Mouse (Mus musculus) small intestine, adult 2 months (tissue): ENCODE data around the gene Ccnyl1. TPM values are rescaled to one million over a fixed set of nuclear protein-coding genes. Genes with fewer than 3 reads are reported as not detected.

Experiments
- H3K27ac ChIP-seq: fragments of 200-500 bp; 2 replicates; pipeline ENCODE4 v1.5.1; 2012; ENCODE audit warnings: low read depth, low read length, control low read depth, inconsistent platforms; ENCODE audit not compliant: insufficient read depth
- H3K27me3 ChIP-seq: fragments of 200-500 bp; 2 replicates; pipeline ENCODE4 v1.6.1; 2012; ENCODE audit warnings: mild to moderate bottlenecking, moderate library complexity, low read length, inconsistent platforms; ENCODE audit not compliant: control insufficient read depth, insufficient read depth
- H3K36me3 ChIP-seq: fragments of 200-500 bp; 2 replicates; pipeline ENCODE4 v1.6.1; 2012; ENCODE audit warnings: mild to moderate bottlenecking, low read length, control low read depth, inconsistent platforms; ENCODE audit not compliant: control insufficient read depth, insufficient read depth
- H3K4me1 ChIP-seq: fragments of 200-500 bp; 2 replicates; pipeline ENCODE4 v1.6.1; 2012; ENCODE audit warnings: low read length, inconsistent platforms, mixed read lengths; ENCODE audit not compliant: control insufficient read depth, insufficient read depth, insufficient read length
- H3K4me3 ChIP-seq: fragments of 200-500 bp; 2 replicates; pipeline ENCODE4 v1.5.1; 2012; ENCODE audit warnings: low read depth, mild to moderate bottlenecking, control low read depth, inconsistent platforms, low read length, moderate library complexity
- CTCF ChIP-seq: fragments of 200-500 bp; IDR thresholded peaks from 2 replicates; pipeline ENCODE4 v1.5.1; 2012; ENCODE audit warnings: low read depth, mild to moderate bottlenecking, control low read depth, inconsistent platforms, low read length, moderate library complexity, mixed read lengths; ENCODE audit not compliant: insufficient replicate concordance, insufficient read length; ENCODE audit errors: extremely low read depth
- POLR2A ChIP-seq: fragments of 200-500 bp; IDR thresholded peaks from 2 replicates; pipeline ENCODE4 v1.6.1; 2012; ENCODE audit warnings: low read depth, mild to moderate bottlenecking, control low read depth, inconsistent platforms, low read length, moderate library complexity
- WGBS: fragments of 180-500 bp; shearing (Covaris S2); methylation state at CpG from one replicate; pipeline ENCODE4 v1.1.7; 2018; 5-methylcytosine and 5-hydroxymethylcytosine counted together
- polyA plus RNA-seq: library from polyadenylated mRNA; depleted of rRNA; stranded (reverse); fragments of >200 nt; gene quantifications from 2 replicates; pipeline ENCODE4 v1.2.3, GENCODE M21; 2012

Ccnyl1 gene
- polyA plus RNA-seq, 1 experiment: 35.4 TPM

DNA sequence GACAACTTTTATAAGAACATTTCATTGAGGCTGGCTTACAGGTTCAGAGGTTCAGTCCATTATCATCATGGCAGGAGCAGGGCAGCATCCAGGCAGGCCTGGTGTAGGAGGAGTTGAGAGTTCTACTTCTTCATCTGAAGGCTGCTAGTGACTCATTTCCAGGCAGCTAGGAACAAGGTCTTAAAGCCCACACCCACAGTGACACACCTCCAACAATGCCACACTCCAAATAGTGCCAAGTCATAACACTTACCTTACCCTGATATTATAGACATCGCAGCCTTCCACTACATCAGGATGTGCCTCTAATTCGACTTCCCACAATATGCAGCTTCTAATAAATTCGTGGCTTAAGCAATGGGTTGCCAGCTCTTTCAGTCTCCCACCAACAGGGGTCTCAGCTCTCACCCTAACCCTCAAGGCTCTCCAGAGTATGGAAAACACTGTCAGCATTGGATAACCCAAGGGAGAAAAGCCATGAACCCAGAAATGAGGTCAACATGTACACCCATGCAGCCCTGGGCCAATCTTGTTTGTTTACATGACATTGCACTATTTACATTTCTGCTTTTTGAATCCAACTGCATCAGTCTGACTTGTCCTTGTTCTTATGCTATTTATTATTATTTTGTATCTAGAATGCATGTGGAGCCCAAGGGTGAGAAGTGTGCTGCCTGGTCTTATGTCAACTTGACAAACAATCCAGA is 33.7 kb upstream of the Ccnyl1 start:
- H3K36me3 ChIP-seq: no peaks in the 10 kb centered on the region
- WGBS: 77% methylated on average over 3 of the region's 3 CpGs

DNA sequence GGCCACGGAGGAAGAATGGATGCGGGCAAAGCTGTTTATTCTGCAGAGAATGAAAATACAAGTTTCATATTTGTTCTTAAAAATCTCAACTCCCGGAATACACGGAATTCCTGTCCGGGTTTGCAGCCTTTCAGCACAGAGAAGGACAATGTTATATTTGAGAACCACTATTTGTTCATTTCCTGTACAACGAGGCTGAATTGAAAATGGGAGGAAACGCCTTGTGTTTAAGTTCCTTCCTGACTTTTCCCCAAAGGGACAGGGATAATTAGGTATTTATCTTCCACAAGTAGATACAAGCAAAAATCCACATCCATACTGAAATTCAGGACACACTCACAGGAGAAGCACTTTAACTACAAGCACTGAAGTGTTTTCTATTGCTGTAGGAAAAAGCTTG is 31.4 kb upstream of the Ccnyl1 start:
- Histone ChIP-seq H3K4me3 (no peak overlapping the region), H3K27ac (no peak overlapping the region), H3K27me3 (no peaks in the 10 kb centered on the region), H3K36me3 (no peaks in the 10 kb centered on the region), H3K4me1 (no peaks in the 10 kb centered on the region)
- 75% methylated on average over 7 of the region's 7 CpGs for WGBS
- no peak for TF ChIP-seq CTCF
- TF ChIP-seq POLR2A: no peak

More for the DNA sequence above, 33.7 kb upstream of the Ccnyl1 start:
- Histone ChIP-seq H3K4me1 (no peaks in the 10 kb centered on the region), H3K4me3 (no peak overlapping the region), H3K27me3 (no peaks in the 10 kb centered on the region), H3K27ac (no peak overlapping the region)
- TF ChIP-seq POLR2A: no peak
- TF ChIP-seq CTCF: no peak

DNA sequence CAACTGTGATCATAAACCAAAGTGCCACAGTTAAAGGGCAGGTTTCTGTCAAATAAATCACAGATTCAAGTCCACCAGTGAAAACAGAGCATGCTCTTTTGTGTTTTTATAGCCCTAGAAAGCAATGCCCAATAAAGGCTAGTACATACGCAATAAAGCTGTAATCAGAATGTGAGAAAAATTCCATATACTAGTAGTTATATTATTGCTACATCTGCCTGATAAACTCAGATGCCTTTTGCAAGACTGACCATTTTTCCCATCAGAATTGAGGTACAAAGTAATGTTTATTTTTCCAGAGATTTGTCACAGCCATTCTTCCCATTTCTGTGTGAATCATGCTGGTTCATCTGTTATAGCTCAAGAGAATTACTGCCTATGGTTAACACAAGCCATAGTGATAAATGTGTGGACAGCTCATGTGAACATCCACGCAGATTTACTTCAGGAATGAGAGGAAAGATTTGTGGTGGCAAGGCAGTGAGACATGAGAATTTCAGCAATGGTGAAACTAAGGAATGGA is 23.1 kb upstream of the Ccnyl1 start:
- Histone ChIP-seq H3K36me3 (no peaks in the 10 kb centered on the region), H3K4me1 (no peaks in the 10 kb centered on the region)
- 59% methylated on average over 2 of the region's 2 CpGs for WGBS

DNA sequence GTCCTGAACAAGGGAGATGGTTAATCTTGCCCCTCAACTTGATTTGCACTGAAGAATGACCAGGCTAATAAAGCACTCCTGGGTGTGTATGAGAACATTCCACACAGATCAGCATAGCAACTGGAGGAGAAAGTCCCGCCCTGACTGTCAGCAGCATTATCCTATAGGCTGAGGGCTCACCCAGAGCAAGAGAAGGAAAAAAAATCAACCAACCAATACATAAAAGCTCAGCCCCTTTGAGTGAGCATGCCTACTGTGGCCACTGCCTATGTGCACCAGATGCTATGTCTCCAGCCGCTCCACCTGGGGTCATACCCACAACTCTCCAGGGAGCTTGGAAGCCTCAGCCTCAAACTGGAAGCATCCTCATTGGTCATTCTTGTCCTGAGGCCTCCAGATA is 20.8 kb upstream of the Ccnyl1 start:
- 59% methylated on average over 2 of the region's 2 CpGs for WGBS

More for the DNA sequence above, 23.1 kb upstream of the Ccnyl1 start:
- H3K27me3 ChIP-seq: no peaks in the 10 kb centered on the region
- TF ChIP-seq CTCF (no peak), POLR2A (no peak)
- H3K4me3 ChIP-seq: no peak overlapping the region
- H3K27ac ChIP-seq: no peak overlapping the region

DNA sequence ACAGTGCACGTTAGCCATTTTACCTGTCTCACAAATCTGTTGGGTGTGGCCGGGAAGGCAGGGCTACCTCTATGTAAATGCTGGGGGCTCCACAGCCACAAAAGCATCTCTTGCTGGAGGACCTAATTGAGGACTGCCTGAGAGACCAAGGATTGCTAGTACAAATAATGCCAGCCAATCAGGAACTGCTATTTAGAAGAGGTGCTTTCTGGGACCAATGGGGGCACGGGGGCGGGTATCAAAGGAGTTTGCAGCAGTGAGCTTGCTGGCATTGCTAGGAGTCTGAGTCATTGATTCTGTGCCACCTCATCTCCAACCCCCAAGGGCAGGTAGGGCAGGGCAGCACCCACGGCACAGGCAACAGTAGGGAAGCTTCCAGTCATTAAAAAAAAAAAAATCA is 16.3 kb upstream of the Ccnyl1 start:
- Histone ChIP-seq H3K27me3 (no peaks in the 10 kb centered on the region), H3K4me1 (no peaks in the 10 kb centered on the region), H3K4me3 (no peak overlapping the region), H3K27ac (no peak overlapping the region), H3K36me3 (no peaks in the 10 kb centered on the region)
- 85% methylated on average over 5 of the region's 5 CpGs for WGBS
- no peak for TF ChIP-seq CTCF
- no peak for TF ChIP-seq POLR2A

More for the DNA sequence above, 20.8 kb upstream of the Ccnyl1 start:
- Histone ChIP-seq H3K4me1 (no peaks in the 10 kb centered on the region), H3K27me3 (no peaks in the 10 kb centered on the region), H3K36me3 (no peaks in the 10 kb centered on the region), H3K27ac (no peak overlapping the region), H3K4me3 (no peak overlapping the region)
- TF ChIP-seq CTCF: no peak
- no peak for TF ChIP-seq POLR2A

DNA sequence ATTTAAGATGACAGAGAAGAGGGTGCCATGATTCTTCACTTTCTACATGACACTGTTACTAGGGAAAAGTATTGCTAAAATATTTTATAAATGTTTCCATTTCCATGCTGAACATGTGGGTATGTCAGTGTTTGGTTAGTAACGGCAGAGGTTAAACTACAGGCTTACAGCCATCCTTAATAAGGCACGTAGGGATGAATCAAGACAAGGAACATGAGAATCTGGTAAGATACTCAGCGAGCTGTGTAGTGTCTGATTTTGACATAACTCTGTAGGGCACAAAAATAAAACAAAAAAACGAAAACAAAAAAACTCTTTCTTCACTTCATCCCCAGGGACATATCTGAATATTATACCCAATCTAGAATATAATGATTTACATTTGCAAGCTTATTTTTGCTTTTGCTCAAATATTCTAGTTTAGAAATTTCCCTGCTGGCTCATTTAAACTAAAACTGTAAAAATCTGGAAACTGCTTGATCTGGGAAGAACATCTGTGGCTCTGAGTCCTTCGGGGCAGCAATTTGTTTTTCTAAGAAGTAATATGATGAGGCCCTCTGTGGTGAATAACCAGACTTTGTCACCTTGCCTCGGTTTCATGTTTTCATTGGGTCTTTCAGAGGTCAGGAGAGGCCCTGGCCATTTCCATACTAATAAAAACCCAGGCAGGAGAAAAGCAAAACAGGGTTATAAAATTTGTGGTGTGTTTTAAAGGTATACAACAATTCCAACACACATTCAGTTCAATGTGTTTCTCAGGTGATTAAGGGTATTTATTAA is 14.0 kb upstream of the Ccnyl1 start:
- TF ChIP-seq POLR2A: no peak
- TF ChIP-seq CTCF: no peak
- 61% methylated on average over 6 of the region's 6 CpGs for WGBS
- H3K36me3 ChIP-seq: no peaks in the 10 kb centered on the region
- H3K4me3 ChIP-seq: no peak overlapping the region
- no peak overlapping the region for H3K27ac ChIP-seq
- no peaks in the 10 kb centered on the region for H3K4me1 ChIP-seq
- no peaks in the 10 kb centered on the region for H3K27me3 ChIP-seq

DNA sequence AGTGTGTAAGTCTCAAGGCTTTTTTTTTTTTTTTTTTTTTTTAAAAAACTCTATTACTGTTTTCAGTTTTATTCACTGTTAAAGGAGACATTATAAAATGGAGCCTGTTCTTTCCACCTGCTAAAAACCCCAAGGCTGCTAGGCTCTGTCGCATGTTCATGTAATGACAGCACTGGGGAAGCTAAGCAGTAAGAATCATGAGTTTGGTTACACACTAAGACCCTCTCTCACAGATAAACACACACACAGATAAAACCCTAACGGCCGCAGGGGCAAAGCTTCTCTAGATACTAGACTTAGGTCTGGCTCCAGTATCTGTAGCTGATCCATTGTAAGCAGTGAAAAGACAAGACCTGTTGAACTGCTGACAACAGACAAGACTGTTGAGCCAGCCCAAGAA is 8.8 kb upstream of the Ccnyl1 start:
- H3K4me3 ChIP-seq: no peak overlapping the region
- WGBS: 93% methylated on average over 3 of the region's 3 CpGs

More for the DNA sequence above, 8.8 kb upstream of the Ccnyl1 start:
- Histone ChIP-seq H3K27me3 (no peaks in the 10 kb centered on the region), H3K4me1 (no peaks in the 10 kb centered on the region), H3K27ac (no peak overlapping the region), H3K36me3 (no peaks in the 10 kb centered on the region)
- no peak for TF ChIP-seq POLR2A
- TF ChIP-seq CTCF: no peak
